Mouse (Mus musculus): ENCODE measurements around the gene A030003K21Rik.

The A030003K21Rik gene

DNA sequence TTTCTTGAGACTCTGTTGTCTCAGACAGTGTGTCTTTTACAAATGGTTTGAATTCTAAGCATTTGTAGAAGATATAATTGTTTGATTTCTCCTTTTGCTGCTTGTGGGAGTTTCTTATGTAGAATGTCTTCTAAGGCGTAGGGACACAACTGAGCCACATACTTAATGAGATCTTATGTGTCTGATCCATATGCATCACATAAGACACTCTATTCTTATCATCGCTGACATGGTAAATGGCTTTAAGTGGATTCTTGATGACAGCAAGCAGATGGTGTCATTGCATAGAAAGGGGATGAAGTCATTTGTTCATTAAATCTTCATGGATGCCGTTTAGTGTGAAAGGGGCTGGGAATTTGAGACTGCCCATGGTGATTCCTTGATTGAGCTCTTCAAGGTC lies 37.3 kb downstream of the A030003K21Rik start:
- DNase-seq: no peak

DNA sequence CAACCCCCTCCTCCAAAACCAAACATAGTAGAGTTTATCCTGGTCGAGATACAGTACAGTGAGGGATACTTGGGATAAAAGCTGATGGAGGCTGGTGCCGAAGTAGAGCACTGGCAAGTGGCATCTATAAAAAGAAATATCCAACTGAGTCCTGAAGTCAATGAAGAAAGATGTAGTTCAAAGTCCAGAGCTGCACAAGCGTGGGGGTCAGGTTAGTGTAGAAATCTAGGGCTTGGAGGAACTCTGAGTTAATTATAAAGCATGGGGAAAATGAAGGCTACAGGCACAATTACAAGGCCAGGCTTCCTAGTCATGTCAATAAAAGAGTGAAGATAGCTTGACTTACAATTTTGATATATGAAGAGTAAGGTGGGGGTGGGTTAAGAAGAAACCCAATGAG lies 42.0 kb downstream of the A030003K21Rik start:
- no peak for DNase-seq

DNA sequence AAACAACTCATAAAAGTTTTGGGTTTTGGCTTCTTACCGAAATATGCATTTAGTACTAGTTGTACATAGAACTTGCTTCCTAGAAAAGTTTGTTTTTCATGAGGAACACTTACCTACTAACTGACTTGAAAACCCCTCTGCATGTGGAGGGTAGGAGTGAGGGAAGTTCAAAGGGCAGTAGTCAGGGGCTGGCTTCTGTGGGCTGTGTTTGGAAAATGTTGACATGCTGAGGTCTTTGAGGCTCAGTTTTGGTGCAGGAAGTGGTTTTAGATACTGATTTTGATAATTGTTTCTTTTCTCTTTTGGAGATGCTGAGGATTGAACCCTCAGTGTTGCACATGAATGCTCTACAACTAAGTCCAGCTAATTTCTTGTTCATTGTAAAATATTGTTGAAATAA lies 42.6 kb downstream of the A030003K21Rik start:
- peak; percentile 18 to 30 for DNase-seq

DNA sequence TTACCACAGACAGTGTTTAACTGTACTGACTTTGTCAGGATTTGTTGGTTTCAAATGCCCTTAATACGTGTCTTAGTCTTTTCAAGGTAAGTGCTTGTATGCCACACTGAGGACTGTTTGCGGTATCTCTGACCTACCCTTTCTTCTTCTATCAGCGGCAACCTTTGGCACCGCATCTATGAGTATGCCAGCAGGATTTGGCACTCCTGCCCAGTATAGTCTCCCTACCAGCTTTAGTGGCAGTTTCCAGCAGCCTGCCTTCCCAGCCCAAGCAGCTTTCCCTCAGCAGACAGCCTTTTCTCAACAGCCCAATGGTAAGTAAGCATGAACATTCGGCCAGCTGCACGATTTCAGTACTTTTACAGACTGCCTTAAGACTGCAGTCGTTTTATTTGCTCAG lies 49.9 kb downstream of the A030003K21Rik start:
- no peak for DNase-seq
